Mouse (Mus musculus) lung, adult 18-20 months (tissue): ENCODE data around the gene Tbck.

Experiments used
- DNase-seq, 2 experiments: peaks; one replicate each; pipeline ENCODE4 v3.0.0; 2022; ENCODE audit warnings: mixed read lengths in 2 of 2

The Tbck gene

DNA sequence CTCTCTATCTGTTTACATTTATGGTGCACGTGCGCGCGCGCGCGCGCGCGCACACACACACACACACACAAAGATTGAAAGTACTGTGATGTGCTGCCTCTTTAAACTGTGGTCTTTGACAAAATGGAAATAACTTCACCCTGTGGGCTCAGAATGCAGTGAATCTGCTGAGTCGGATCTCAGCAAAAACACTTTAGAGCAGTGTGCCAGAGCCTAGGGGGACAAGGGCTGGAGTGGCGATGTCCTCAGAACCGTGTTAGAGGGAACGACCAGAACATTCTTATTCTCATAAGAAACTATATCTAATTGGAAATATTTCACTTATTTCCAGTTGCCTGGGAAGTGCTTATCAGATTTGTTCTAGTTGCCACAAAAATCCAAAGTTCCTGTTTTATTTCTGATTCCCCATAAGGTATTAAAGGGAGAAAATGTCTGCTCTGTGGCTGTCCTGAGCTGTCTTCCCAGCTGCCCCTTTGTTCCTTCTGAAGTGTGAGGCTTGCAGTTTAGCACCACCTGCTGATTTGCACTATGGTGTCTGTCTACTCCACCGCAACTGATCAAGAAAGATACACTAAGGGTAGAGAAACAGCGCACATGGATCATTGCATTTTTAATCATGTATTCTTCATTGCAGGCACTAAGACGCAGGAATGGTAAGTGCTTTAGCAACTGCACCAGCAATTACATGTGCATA, 82.2 kb downstream of the Tbck start:
- no peak for DNase-seq

DNA sequence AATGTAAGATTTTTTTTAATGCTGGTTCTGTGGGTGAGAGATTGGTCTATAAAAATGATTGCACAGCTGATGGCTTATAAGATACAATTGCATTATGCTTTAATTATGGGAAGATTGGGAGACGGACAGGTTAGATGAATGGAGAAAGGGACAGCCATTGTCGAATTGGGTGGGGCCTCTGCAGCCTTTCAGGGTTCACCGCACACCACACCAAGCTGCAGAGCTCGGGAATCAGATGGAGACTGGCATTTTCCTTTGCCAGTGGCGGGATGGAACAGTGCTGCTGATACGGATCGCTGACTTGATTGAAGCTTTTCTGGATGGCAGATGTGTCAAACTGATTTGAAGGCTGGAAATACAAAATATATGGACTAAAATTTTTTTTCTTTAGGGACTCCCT, 88.1 kb downstream of the Tbck start:
- no peak for DNase-seq

DNA sequence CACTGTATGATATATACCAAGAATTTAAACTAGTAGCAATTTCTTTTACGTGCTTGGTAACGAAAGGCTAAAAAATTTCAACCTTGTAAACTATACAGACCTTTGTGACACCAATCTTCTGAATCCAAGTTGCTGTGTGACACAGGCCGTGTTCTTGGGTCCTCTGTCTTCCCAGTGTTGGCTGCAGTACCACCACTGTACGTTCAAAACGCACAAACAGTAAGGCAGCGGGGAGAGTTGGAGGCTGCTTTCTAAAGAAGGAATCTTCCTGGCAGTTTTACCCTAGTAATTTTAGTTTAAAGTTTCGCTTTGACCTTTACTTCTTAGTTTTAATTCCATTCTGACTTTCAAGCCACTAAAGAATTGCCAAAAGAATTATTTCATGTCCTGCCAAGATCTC, 92.7 kb downstream of the Tbck start:
- no peak for DNase-seq

- DNase-seq, result no peak
Observed at GRCm38 (mm10) chr3:132781103-132781502, 97.2 kb downstream of the Tbck start.

DNA sequence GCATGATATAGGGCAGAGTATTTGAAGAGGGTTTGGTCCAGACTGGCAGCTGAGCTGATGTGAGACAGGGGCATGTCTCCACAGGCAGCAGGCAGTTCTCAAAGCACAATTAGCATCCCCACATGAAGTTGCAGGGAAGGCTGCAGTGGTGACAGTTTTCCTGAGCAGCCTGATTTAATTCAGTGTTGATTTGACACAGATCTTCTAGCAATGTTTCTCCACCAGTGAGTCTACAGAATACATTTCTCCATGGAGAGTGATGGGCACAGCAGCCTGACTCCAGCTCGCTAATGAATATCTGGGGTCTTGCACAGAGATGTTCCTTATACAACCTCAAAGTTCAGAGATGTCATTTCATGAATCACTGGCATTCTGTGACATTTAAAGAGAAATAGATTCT, 99.1 kb downstream of the Tbck start:
- no peak for DNase-seq

GRCm38 (mm10) chr3:132784732-132785131, 100.8 kb downstream of the Tbck start:
- no peak for DNase-seq

- no peak for DNase-seq
Observed at GRCm38 (mm10) chr3:132786690-132787089, 102.7 kb downstream of the Tbck start.

- no peak for DNase-seq
Observed at GRCm38 (mm10) chr3:132787775-132788174, 103.8 kb downstream of the Tbck start.

DNA sequence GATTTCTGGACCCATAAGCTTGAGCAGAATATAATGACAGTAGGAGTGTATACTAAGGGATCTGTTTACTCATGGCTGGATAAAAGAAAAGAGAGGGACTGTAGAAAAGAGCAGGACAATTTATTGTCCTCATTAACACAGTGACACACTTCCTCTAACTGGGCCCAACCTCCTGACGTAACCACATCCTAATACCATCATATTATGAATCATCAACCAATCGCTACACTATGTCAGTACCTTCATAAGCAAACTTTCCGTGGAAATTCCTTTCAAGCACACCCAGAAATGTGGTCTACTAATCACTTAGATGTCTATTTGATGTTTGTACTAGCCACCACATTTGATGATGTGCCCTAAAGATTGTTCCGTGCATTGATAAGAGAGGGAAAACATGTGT, 107.2 kb downstream of the Tbck start:
- no peak for DNase-seq

GRCm38 (mm10) chr3:132800196-132800595, 116.3 kb downstream of the Tbck start:
- peak in 1 of 2 experiments; percentile 43 for DNase-seq

GRCm38 (mm10) chr3:132801910-132802309, 118.0 kb downstream of the Tbck start:
- DNase-seq, result no peak

GRCm38 (mm10) chr3:132807888-132808579, 124.1 kb downstream of the Tbck start:
- no peak for DNase-seq

DNA sequence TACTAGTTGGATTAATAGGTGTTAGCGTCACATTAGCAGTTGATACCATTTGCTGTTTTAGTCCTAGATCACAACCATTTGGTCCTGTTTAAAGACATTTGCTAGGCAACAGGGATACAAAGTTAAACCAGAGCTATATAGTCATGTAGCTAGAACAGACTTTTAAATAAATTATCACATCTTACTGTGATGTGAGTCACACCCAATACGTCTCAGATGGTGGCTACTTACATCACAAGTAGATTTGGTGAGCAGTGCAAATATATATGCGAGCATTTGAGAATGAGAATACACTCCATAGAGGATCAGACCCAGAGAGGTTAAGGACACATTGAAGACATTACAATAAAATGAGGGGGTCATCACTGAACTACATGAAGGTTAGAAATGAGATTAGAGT, 125.0 kb downstream of the Tbck start:
- no peak for DNase-seq

- DNase-seq, result no peak
Observed at GRCm38 (mm10) chr3:132811791-132812190, 127.8 kb downstream of the Tbck start.

- peak; percentile 47 to 68 for DNase-seq
Observed at GRCm38 (mm10) chr3:132812356-132812755, 128.4 kb downstream of the Tbck start.

GRCm38 (mm10) chr3:132813147-132813546, 129.2 kb downstream of the Tbck start:
- DNase-seq, result no peak

DNA sequence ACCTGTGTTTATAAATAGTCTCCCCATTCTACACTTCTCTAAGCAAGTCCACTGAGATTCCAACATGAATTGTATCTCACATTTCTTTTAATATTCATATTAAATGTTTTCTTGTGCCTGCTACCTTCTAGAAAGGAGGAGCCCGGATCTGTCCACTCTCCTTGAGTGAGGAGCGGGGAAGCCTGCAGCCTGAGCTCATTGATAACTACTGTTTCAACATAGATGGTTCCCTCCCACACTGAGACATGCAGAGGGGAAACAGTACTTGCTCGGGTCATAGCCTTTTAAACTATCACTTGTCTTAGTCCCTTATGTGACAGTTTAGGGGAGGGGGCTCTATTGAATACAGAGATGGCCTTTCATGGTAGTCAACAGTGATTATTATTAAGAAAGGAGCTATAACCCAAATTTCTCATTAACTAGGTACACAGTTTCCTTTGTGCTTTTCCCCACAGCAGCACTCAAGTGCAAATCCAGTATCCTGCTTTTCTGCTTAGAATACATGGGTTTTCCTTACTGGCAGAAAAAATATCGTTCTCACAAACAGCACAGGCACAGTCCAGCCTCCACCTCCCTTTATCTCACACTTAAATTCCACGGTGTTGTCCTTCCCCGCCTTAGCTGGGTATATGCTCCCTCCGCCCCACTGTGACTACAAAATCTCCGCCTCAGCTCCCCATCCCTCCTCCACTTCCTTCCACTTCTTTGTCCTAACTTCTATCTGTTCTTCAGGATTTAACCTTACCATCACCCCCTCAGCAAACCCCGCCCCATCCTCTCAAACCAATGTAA, 130.0 kb downstream of the Tbck start:
- DNase-seq, result no peak

DNA sequence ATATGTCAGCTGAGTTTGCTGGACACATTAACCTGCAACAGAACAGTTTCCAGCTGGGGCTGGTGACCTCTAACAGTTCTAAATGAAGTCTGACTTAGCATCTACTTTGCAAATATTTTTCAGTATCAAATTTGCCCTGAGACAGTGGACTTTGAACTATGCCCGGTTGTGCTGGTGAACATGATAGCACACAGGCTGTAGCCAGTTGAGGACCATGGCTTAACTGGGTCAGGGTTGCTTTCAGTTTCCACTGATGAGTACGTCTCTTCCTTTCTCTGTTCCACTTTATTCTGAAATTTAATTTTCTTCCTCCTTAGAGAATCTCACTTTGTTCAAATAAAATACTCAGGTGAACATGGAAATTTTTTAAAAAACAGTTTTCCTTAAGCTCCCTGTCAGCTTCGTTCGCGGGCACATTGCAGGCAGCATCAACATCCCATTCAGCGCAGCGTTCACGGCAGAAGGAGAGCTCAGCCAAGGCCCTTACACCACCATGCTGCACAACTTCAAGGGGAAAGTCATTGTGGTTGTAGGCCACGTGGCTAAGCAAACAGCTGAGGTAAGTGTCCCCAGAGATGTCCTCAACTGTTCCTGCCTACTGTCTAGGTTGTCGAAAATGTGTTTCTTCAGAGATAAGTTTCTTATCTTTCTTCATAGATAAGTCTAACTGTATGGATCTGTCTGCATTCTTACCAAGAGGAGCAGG, 131.0 kb downstream of the Tbck start:
- DNase-seq, result peak; percentile 16 to 45

- DNase-seq, result no peak
Observed at GRCm38 (mm10) chr3:132815497-132816326, 131.8 kb downstream of the Tbck start.

DNA sequence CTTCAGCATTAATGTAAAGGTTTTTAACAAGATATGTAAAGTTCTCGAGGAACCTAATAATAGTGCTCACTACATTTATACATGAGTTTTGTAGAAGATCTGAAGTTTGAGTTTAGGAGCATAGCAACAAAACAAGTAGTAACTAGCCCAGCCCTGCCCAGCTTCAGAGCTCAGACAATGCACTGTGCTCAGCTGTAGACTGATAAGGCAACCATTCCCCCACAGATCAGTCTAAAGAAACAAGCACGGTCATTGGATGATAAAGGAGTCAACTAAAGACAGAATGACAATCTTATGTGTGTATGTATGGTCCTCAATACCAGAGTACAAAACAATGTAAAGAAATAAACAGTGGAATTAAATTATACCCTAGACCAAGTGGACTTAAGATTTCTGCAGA, 135.5 kb downstream of the Tbck start:
- DNase-seq, result no peak

DNA sequence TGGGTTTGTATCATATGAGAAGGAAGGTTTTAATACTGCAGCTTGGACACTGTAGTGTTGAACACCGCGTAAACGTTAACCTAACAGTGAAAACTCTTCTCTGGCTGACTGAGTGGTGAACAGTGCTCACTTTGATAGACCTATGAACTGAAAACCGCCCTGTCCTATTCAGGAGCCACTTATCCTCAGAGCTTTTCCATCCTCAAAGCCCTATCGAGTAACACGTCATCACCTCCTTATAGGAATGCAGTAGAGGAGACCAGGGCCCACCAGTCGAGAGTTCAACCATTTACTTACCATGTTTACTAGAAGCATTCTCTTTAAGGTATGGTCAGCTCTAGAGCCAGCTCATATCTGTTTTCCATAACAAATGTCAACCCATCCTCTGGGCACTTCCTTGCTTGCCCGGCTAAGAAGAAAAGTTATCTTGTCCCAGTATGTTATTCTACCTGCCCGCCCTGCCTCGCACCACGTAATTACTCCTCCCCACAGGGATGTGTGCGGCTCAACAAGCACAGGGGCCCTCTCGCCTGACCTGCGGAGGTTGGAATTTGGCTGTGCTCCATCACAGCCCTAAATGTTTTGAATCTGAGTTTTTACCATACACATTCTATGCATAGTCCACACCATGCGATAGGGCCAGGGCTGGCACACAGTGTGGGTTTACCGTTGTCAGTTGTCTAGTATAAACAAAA, 147.4 kb downstream of the Tbck start:
- no peak for DNase-seq
